ENCODE assay signal across 7 mouse cellular contexts in genomic region chr5:140644702-140645201, GRCm38 (mm10). TPM values are rescaled to one million over a fixed set of nuclear protein-coding genes. Genes with fewer than 3 reads are reported as not detected.
DNase-seq lines count a peak whose midpoint lies in the region; ATAC-seq lines count a peak whose summit lies in the region.

No protein-coding gene starts in this region.

- 0 out of 2 replicates have a peak overlapping the region, but pooled peaks have one; percentile 5 for H3K4me3 ChIP-seq in hindbrain, embryonic 10.5 days
- H3K4me3 ChIP-seq in liver, embryonic 15.5 days (replicated peaks), result peak overlapping the region; percentile 21

- H3K27ac ChIP-seq in hindbrain, embryonic 10.5 days, result no peak overlapping the region
- peak overlapping the region; percentile 85 for H3K27ac ChIP-seq in liver, embryonic 15.5 days (replicated peaks)

- peak; percentile 55 for ATAC-seq in common myeloid progenitor, adult 5-6 weeks (replicated peaks; ENCODE audit: low read depth, poor library complexity, severe bottlenecking)
- peak; percentile 60 for ATAC-seq in liver, embryonic 15.5 days (ENCODE audit: insufficient read depth)

- H3K4me2 ChIP-seq in liver, embryonic 15.5 days, result peak overlapping the region; percentile 64

- H3K4me1 ChIP-seq in hindbrain, embryonic 10.5 days (replicated peaks), result peaks cover 81% of the 10 kb centered on the region
- H3K4me1 ChIP-seq in liver, embryonic 15.5 days (replicated peaks), result peaks cover 89% of the 10 kb centered on the region

- H3K9me3 ChIP-seq in hindbrain, embryonic 10.5 days, result no peaks in the 10 kb centered on the region
- H3K9me3 ChIP-seq in liver, embryonic 15.5 days (replicated peaks), result no peaks in the 10 kb centered on the region

- peaks cover 71% of the 10 kb centered on the region for H3K36me3 ChIP-seq in hindbrain, embryonic 10.5 days
- H3K36me3 ChIP-seq in liver, embryonic 15.5 days (replicated peaks), result 0 out of 2 replicates have a peak, but pooled peaks cover 3% of the 10 kb centered on the region

- WGBS in hindbrain, embryonic 10.5 days, result 94% methylated on average over 15 of the region's 15 CpGs
- 22% methylated on average over 15 of the region's 15 CpGs for WGBS in liver, embryonic 15.5 days (ENCODE audit: insufficient replicate concordance)

- peak; percentile 73 for DNase-seq in MN1 (ENCODE audit: low spot score)
- no peak for DNase-seq in hindbrain, embryonic 10.5 days (ENCODE audit: low spot score)
- no peak for DNase-seq in ovary, adult 18-20 months (ENCODE audit: low spot score)
- DNase-seq in frontal cortex, postnatal 36 days (ENCODE audit: low spot score in 2 of 2), result no peak
- DNase-seq in layer of hippocampus, postnatal 36 days, result no peak

- no peaks in the 10 kb centered on the region; the same call in 1 of the 2 replicates for H3K27me3 ChIP-seq in hindbrain, embryonic 10.5 days (ENCODE audit: insufficient read depth, poor library complexity, severe bottlenecking)
- H3K27me3 ChIP-seq in liver, embryonic 15.5 days, result no peaks in the 10 kb centered on the region

- peak overlapping the region; percentile 42 for H3K9ac ChIP-seq in liver, embryonic 15.5 days

RNA-seq across cellular contexts. Expression of gene Ttyh3, which starts 4.1 kb away (rescaled TPM):
- 14.4 and 20.2 TPM in 2 replicates for total RNA-seq in common myeloid progenitor, adult 5-6 weeks (2017)
- polyA plus RNA-seq in hindbrain, embryonic 10.5 days (2016; fragmentation: Nextera tagmentation; extraction: Ambion mirVana), result 32.1 and 52.5 TPM in 2 replicates
- 6.7 and 7.6 TPM in 2 replicates for polyA plus RNA-seq in liver, embryonic 15.5 days (2015; fragmentation: Nextera tagmentation; extraction: Ambion mirVana)
- total RNA-seq in layer of hippocampus, postnatal 36 days (2021), result 100 to 1,000 TPM; 191 to 221 TPM

RNA-seq across cellular contexts. Expression of gene Lfng, which starts 37.6 kb away (rescaled TPM):
- total RNA-seq in common myeloid progenitor, adult 5-6 weeks (2017), result 23.8 and 41.0 TPM in 2 replicates
- 40.9 and 51.2 TPM in 2 replicates for polyA plus RNA-seq in hindbrain, embryonic 10.5 days (2016; fragmentation: Nextera tagmentation; extraction: Ambion mirVana)
- polyA plus RNA-seq in liver, embryonic 15.5 days (2015; fragmentation: Nextera tagmentation; extraction: Ambion mirVana), result 11.0 and 12.9 TPM in 2 replicates
- 10 to 100 TPM; 20.3 to 30.8 TPM for total RNA-seq in layer of hippocampus, postnatal 36 days (2021)

RNA-seq across cellular contexts. Expression of gene Iqce, which starts 57.4 kb away (rescaled TPM):
- 7.9 and 9.8 TPM in 2 replicates for total RNA-seq in common myeloid progenitor, adult 5-6 weeks (2017)
- polyA plus RNA-seq in hindbrain, embryonic 10.5 days (2016; fragmentation: Nextera tagmentation; extraction: Ambion mirVana), result 24.5 and 29.1 TPM in 2 replicates
- polyA plus RNA-seq in liver, embryonic 15.5 days (2015; fragmentation: Nextera tagmentation; extraction: Ambion mirVana), result 4.1 and 4.2 TPM in 2 replicates
- 10 to 100 TPM; 48.7 to 66.2 TPM for total RNA-seq in layer of hippocampus, postnatal 36 days (2021)
